Mouse (Mus musculus) midbrain, embryonic 14.5 days (tissue): ENCODE measurements around the gene Sspn. TPM values are rescaled to one million over a fixed set of nuclear protein-coding genes. Genes with fewer than 3 reads are reported as not detected.

ENCODE experiments used
- ATAC-seq: fragments of 200-750 bp; cut with Nextera tagmentation; 2 replicates; pipeline ENCODE4 v1.8.0; 2017; ENCODE audit warnings: moderate number of reproducible peaks, moderate library complexity; ENCODE audit not compliant: low FRiP score, low TSS enrichment
- DNase-seq: peaks from one replicate; pipeline ENCODE4 v3.0.0-alpha.2; 2015
- H3K27ac ChIP-seq: fragments of 300-500 bp; sonication (generic); replicated peaks from 2 replicates; pipeline ENCODE4 v1.5.1; 2014; ENCODE audit warnings: mild to moderate bottlenecking, low read depth, low read length, moderate library complexity
- H3K27me3 ChIP-seq: fragments of 300-500 bp; sonication (generic); 2 replicates; pipeline ENCODE4 v1.6.1; 2014; ENCODE audit warnings: low read length, control low read depth, mixed read lengths; ENCODE audit not compliant: control insufficient read depth, insufficient read depth
- H3K36me3 ChIP-seq: fragments of 300-500 bp; sonication (generic); 2 replicates; pipeline ENCODE4 v1.6.1; 2014; ENCODE audit warnings: low read length, control low read depth; ENCODE audit not compliant: control insufficient read depth, insufficient read depth
- H3K4me1 ChIP-seq: fragments of 300-500 bp; sonication (generic); 2 replicates; pipeline ENCODE4 v1.6.1; 2014; ENCODE audit warnings: mild to moderate bottlenecking, antibody characterized with exemption, low read length, control low read depth; ENCODE audit not compliant: control insufficient read depth, insufficient read depth
- H3K4me2 ChIP-seq: fragments of 300-500 bp; sonication (generic); 2 replicates; pipeline ENCODE4 v1.6.1; 2014; ENCODE audit warnings: mild to moderate bottlenecking, low read length, moderate library complexity
- H3K4me3 ChIP-seq: fragments of 300-500 bp; sonication (generic); replicated peaks from 2 replicates; pipeline ENCODE4 v1.5.1; 2014; ENCODE audit warnings: low read depth, low read length
- H3K9ac ChIP-seq: fragments of 300-500 bp; sonication (generic); replicated peaks from 2 replicates; pipeline ENCODE4 v1.6.1; 2014; ENCODE audit warnings: mild to moderate bottlenecking, low read length, moderate library complexity
- H3K9me3 ChIP-seq: fragments of 300-500 bp; sonication (generic); 2 replicates; pipeline ENCODE4 v1.6.1; 2016; ENCODE audit warnings: low read length, control low read depth, mixed read lengths; ENCODE audit not compliant: control insufficient read depth
- WGBS: fragments of 180-500 bp; shearing (Covaris S2); extraction: QIAGEN DNeasy Blood & Tissue Kit; methylation state at CpG from one replicate; pipeline ENCODE4 v1.1.7; 2014; 5-methylcytosine and 5-hydroxymethylcytosine counted together
- polyA plus RNA-seq: library from polyadenylated mRNA; unstranded; fragments of >200 nt; fragmentation: Nextera tagmentation; extraction: Ambion mirVana; gene quantifications from 2 replicates; pipeline ENCODE4 v1.2.1, GENCODE M21; 2014

Gene Sspn
- polyA plus RNA-seq, 1 experiment from 2014 or later: 2.9 TPM

DNA sequence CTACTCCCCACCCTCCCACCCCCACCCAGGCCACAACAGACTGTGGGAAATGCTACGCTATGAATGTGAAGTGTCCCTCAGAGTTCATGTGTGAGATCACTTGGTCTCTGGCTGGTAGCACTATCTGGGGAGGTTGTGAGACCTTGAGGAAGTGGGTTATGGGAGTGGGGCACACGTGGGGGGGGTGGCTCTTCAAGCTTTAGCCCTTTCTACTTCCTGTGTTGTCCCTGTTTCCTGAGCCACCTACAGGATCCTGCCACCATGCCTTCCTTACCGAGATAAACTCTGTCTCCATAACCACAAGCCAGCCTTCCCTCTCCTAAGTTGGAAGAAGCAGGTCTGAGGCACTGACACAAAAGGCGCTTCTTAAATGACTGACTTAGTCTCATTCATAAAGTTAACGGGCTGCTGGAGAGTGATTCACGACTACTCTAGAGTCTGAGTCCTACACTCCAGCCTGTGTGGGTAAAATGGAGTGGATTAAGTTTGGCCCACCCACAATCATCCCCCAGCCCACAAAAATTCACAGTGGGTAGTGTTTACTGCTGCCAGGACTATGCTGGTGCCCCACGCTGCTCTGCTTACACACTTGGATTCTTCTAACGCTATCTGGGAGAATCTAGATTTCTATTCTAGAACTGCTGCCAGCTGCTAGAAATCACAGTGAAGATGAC, 36.6 kb upstream of the Sspn start:
- Histone ChIP-seq H3K9ac (no peak overlapping the region), H3K4me2 (no peak overlapping the region), H3K9me3 (no peaks in the 10 kb centered on the region), H3K4me3 (no peak overlapping the region), H3K4me1 (no peaks in the 10 kb centered on the region), H3K36me3 (no peaks in the 10 kb centered on the region), H3K27me3 (no peaks in the 10 kb centered on the region), H3K27ac (no peak overlapping the region)
- WGBS: 70% methylated on average over 8 of the region's 8 CpGs
- DNase-seq (no peak), ATAC-seq (no peak)

DNA sequence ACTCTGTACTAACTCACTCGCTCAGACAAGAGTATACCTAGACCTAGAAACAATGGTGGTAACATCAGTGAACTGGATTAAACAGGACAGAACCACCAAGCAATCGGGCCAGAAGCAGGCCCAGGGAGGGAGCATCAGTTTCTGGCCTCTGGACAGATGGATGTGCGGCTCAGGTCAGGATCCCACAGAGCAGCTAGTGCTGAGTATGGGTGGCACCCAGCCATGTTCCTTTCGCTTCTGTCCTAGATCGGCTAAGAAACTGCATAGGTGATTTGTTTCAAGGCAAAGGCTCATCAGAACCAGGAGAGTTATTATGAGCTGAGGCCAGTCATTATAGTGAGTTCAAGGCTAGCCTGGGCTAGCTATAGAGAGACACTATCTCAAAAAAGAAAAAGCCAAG, 27.3 kb upstream of the Sspn start:
- 94% methylated on average over 5 of the region's 5 CpGs for WGBS
- Histone ChIP-seq H3K27ac (no peak overlapping the region), H3K9ac (no peak overlapping the region), H3K4me2 (no peak overlapping the region), H3K4me3 (no peak overlapping the region), H3K27me3 (no peaks in the 10 kb centered on the region), H3K36me3 (no peaks in the 10 kb centered on the region), H3K9me3 (no peaks in the 10 kb centered on the region), H3K4me1 (no peaks in the 10 kb centered on the region)
- DNase-seq: no peak
- ATAC-seq: no peak

DNA sequence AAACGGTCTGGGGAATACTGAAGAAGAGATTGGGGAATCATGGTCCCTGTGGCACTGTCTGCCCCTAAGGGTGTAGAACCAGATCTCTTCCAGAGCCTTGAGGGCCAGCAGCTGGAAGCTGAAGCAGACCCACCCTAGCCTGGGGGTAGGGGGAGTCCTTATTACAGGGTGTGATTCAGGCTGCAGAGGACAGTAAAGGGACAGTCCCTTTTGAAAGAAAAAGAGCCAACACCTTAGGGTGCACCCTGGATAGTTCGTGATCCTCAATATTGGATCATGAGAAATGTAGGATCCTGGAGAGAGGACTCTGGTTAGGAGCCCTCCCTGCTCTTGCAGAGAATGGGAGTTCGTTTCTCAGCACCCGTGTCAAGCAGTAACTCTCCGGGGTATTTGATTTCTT, 26.8 kb upstream of the Sspn start:
- DNase-seq (no peak), ATAC-seq (no peak)
- no peaks in the 10 kb centered on the region for H3K36me3 ChIP-seq
- no peaks in the 10 kb centered on the region for H3K9me3 ChIP-seq
- H3K27ac ChIP-seq: no peak overlapping the region
- no peak overlapping the region for H3K4me3 ChIP-seq
- WGBS: 77% methylated on average over 5 of the region's 5 CpGs
- no peaks in the 10 kb centered on the region for H3K4me1 ChIP-seq
- no peak overlapping the region for H3K9ac ChIP-seq
- no peak overlapping the region for H3K4me2 ChIP-seq
- H3K27me3 ChIP-seq: no peaks in the 10 kb centered on the region

DNA sequence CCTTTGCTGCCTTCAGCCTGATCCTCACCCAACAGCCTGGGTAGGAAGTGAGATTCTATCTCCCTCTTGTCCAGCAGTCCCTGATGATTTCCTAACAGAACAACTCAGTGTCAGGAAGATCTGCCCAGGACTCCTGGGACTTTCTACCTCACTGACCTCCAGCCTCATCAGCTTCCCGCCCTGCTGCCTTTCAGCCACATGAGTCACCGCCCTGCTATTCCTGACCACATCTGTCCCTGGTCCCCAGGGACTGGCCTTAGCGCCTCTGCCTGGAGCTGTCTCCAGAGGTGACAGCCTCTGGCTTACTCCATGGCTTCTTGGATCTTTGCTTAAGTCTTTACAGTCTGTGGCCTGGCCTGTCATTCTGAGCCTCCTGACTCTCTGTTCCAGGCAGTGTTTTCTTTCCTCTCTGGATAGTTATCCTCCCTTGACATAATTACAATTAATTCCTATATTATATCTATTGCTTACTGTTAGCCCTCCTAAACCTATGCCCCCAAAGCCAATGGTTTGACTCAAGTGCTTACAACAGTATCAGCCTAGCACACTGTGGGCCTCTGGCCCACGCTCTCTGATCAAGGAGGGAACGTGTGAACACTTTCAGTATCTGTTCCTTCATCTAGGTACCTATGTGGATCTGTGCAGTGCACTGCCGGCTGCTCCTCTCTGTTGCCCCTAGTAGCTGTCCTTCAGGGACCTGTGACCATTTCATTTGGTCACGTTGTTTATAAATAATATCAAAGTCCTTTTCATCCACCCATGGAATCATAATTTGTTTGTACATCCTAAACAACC, 25.1 kb upstream of the Sspn start:
- WGBS: 75% methylated on average over 7 of the region's 7 CpGs
- no peaks in the 10 kb centered on the region for H3K27me3 ChIP-seq

DNA sequence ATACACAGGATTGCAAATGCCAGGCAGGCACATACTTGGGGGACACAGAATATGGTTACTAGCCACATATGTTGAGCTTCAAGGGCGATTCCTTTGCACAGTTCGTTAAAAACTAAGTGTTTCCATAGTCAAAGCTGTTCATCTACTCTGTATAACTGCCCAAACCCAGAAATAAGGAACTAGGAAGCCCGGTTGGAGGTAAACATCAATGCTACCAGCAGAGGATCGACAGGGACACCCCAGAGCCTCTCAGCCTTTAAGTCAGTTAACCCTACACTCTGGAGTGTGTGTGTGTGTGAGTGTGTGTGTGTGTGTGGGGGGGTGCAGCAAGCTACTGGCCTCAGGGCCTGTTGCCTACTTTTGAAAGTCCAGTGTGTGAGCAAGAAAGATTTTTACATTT, 21.5 kb upstream of the Sspn start:
- DNase-seq (no peak), ATAC-seq (no peak)
- Histone ChIP-seq H3K9me3 (no peaks in the 10 kb centered on the region), H3K9ac (no peak overlapping the region), H3K27ac (no peak overlapping the region), H3K4me3 (no peak overlapping the region), H3K27me3 (no peaks in the 10 kb centered on the region), H3K4me2 (no peak overlapping the region), H3K4me1 (no peaks in the 10 kb centered on the region), H3K36me3 (no peaks in the 10 kb centered on the region)
- WGBS: 82% methylated on average over 4 of the region's 4 CpGs

More for the DNA sequence above, 25.1 kb upstream of the Sspn start:
- H3K4me2 ChIP-seq: no peak overlapping the region
- H3K36me3 ChIP-seq: no peaks in the 10 kb centered on the region
- H3K27ac ChIP-seq: no peak overlapping the region
- H3K9me3 ChIP-seq: no peaks in the 10 kb centered on the region
- H3K9ac ChIP-seq: no peak overlapping the region
- ATAC-seq (no peak), DNase-seq (no peak)
- H3K4me1 ChIP-seq: no peaks in the 10 kb centered on the region
- H3K4me3 ChIP-seq: no peak overlapping the region

DNA sequence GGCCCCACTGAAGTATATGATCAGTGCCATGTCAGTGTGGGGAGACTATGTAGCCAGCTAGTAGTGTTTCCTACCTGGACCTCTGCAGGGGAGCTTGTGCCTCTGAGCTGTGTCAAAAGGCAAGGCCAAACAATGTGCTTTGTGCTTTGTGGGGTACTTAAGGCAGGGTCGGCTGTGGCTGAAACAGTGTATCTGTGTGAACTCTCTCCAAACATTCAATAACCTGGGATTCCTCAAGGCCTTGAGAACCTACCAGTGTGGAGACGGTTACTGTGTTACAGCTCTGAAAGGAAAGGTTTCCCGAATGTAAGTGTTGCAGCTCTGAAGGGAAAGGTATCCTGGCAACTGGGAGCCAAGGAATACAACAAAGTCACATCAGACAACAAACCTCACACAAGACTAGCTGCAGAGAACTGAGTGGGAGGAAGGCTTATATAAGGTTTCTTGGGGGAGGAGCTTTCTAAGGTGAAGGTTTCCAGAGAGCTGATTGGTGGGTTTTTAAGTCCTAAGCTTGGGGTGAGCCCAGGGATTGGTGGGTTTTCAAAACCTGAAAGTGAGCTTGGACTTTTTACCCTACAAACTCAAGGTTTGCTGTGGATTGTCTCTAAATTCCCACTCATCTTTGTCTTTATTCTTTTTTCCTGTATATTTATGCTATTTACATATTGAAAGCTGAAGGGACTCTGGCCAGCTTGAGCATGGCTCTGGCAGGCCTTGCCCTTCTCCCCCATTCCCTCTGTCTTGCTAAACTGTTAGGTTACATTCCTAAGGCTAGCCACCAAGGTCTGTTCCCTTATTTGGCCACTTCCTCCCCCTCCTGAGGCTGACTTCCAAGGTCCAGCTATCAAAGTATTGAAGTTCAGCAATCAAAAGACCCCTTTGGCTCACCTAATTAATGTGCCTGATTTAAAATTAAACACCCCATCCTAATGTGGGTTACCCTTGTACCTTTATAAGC, 20.7 kb upstream of the Sspn start:
- Histone ChIP-seq H3K9me3 (no peaks in the 10 kb centered on the region), H3K4me2 (no peak overlapping the region), H3K27ac (no peak overlapping the region), H3K4me1 (no peaks in the 10 kb centered on the region), H3K4me3 (no peak overlapping the region), H3K27me3 (no peaks in the 10 kb centered on the region), H3K9ac (no peak overlapping the region), H3K36me3 (no peaks in the 10 kb centered on the region)
- ATAC-seq (no peak), DNase-seq (no peak)
- 55% methylated on average over 3 of the region's 3 CpGs for WGBS

DNA sequence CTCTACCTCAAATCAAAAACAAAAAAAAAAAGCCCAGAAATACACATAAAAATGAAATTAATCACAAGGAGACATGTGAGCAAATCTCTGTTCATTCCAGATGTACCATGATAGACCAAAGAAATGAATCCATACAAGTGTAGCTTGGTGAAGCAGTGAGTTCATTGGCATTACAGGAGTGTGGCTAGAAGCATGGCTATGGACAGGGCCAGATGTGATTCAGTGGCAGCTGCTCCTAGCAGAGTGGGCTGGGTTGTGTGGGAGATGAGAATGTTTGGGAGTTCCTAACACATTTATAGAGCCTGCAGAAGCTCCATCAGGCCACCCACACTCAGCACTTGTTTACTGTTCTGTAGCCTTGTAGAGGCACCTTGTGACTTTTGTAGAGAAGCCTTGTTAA, 19.2 kb upstream of the Sspn start:
- Histone ChIP-seq H3K36me3 (no peaks in the 10 kb centered on the region), H3K9me3 (no peaks in the 10 kb centered on the region), H3K4me1 (no peaks in the 10 kb centered on the region), H3K27ac (no peak overlapping the region), H3K9ac (no peak overlapping the region), H3K27me3 (no peaks in the 10 kb centered on the region), H3K4me2 (no peak overlapping the region), H3K4me3 (no peak overlapping the region)
- ATAC-seq (no peak), DNase-seq (no peak)

DNA sequence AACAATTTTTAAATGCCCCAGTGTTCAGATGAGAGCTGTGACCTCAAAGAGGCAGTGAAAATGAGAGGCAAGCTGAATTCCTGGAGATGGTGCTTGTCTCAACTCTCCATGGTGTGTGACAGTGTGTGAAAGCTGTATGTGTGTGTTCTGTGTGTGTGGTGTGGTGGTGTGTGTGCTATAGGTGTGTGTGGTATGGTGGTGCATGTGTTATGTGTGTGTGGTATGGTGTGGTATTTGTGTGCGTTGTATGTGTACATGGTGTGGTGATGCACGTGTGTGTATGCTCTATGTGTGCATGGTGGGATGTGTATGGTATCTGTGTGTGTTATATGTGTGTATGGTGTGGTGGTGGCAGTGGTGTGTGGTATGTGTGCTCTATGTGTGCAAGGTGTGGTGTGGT, 16.0 kb upstream of the Sspn start:
- DNase-seq: no peak
- Histone ChIP-seq H3K4me1 (no peaks in the 10 kb centered on the region), H3K9me3 (no peaks in the 10 kb centered on the region), H3K4me2 (no peak overlapping the region), H3K27ac (no peak overlapping the region), H3K36me3 (no peaks in the 10 kb centered on the region), H3K9ac (no peak overlapping the region), H3K27me3 (no peaks in the 10 kb centered on the region), H3K4me3 (no peak overlapping the region)
- no peak for ATAC-seq
- WGBS: 96% methylated on average over 2 of the region's 2 CpGs
